Mouse (Mus musculus) urinary bladder, postnatal 25 days (tissue): Measurements from ENCODE around the gene Ddah1.
A peak's percentile ranks its signal among the peaks of the same experiment; 100 is the strongest.

ENCODE experiments used
- DNase-seq: peaks from one replicate; pipeline ENCODE4 v3.0.0; 2022; ENCODE audit warnings: low spot score

The Ddah1 gene

GRCm38 (mm10) chr3:145764416-145764815 is 5.9 kb downstream of the Ddah1 start:
- DNase-seq, result no peak

- no peak for DNase-seq
These were observed 10.0 kb downstream of the Ddah1 start for GRCm38 (mm10) chr3:145768439-145768838.

- DNase-seq, result no peak
These were observed 14.9 kb downstream of the Ddah1 start for GRCm38 (mm10) chr3:145773384-145773783.

GRCm38 (mm10) chr3:145774336-145774735 is 15.9 kb downstream of the Ddah1 start:
- DNase-seq, result no peak

- no peak for DNase-seq
These were observed 16.8 kb downstream of the Ddah1 start for GRCm38 (mm10) chr3:145775236-145775635.

- no peak for DNase-seq
These were observed 17.4 kb downstream of the Ddah1 start for GRCm38 (mm10) chr3:145775862-145776261.

GRCm38 (mm10) chr3:145777006-145777405 is 18.5 kb downstream of the Ddah1 start:
- no peak for DNase-seq

GRCm38 (mm10) chr3:145778406-145778922 is 20.0 kb downstream of the Ddah1 start:
- no peak for DNase-seq

- no peak for DNase-seq
These were observed 21.0 kb downstream of the Ddah1 start for GRCm38 (mm10) chr3:145779279-145779973.

GRCm38 (mm10) chr3:145780784-145781442 is 22.4 kb downstream of the Ddah1 start:
- no peak for DNase-seq

- DNase-seq, result no peak
These were observed 26.8 kb downstream of the Ddah1 start for GRCm38 (mm10) chr3:145785244-145785643.

- no peak for DNase-seq
These were observed 28.8 kb downstream of the Ddah1 start for GRCm38 (mm10) chr3:145787303-145787702.

GRCm38 (mm10) chr3:145789114-145789513 is 30.6 kb downstream of the Ddah1 start:
- DNase-seq, result no peak

GRCm38 (mm10) chr3:145790233-145790632 is 31.8 kb downstream of the Ddah1 start:
- DNase-seq, result no peak

GRCm38 (mm10) chr3:145790709-145791108 is 32.2 kb downstream of the Ddah1 start:
- no peak for DNase-seq

- DNase-seq, result no peak
These were observed 35.9 kb downstream of the Ddah1 start for GRCm38 (mm10) chr3:145794355-145794754.

GRCm38 (mm10) chr3:145795896-145796295 is 37.4 kb downstream of the Ddah1 start:
- no peak for DNase-seq

GRCm38 (mm10) chr3:145798042-145798441 is 39.6 kb downstream of the Ddah1 start:
- DNase-seq, result no peak

GRCm38 (mm10) chr3:145798751-145799188 is 40.3 kb downstream of the Ddah1 start:
- DNase-seq, result peak; percentile 26

- no peak for DNase-seq
These were observed 40.9 kb downstream of the Ddah1 start for GRCm38 (mm10) chr3:145799365-145799764.

- no peak for DNase-seq
These were observed 43.6 kb downstream of the Ddah1 start for GRCm38 (mm10) chr3:145802106-145802505.

GRCm38 (mm10) chr3:145805848-145806247 is 47.4 kb downstream of the Ddah1 start:
- DNase-seq, result no peak

- no peak for DNase-seq
These were observed 48.0 kb downstream of the Ddah1 start for GRCm38 (mm10) chr3:145806502-145806901.
